Mouse (Mus musculus) ZHBTc4 (cell line): ENCODE measurements around the gene Lama2.
"Not testable (repeated sequence)": the region's sequence is repeated elsewhere in the genome, so short reads cannot be mapped to it uniquely, and the experiment has no call there.

Source experiments
- DNase-seq: peaks from one replicate; pipeline ENCODE4 v3.0.0-alpha.2; 2011; ENCODE audit warnings: low read depth, low spot score

Gene Lama2

GRCm38 (mm10) chr10:27012804-27013365 is 606.7 kb downstream of the Lama2 start:
- DNase-seq: peak; percentile 18

- no peak for DNase-seq
These were observed 612.2 kb downstream of the Lama2 start for GRCm38 (mm10) chr10:27007364-27007763.

- no peak for DNase-seq
These were observed 613.8 kb downstream of the Lama2 start for GRCm38 (mm10) chr10:27005716-27006115.

- no peak for DNase-seq
These were observed 617.9 kb downstream of the Lama2 start for GRCm38 (mm10) chr10:27001554-27002178.

DNA sequence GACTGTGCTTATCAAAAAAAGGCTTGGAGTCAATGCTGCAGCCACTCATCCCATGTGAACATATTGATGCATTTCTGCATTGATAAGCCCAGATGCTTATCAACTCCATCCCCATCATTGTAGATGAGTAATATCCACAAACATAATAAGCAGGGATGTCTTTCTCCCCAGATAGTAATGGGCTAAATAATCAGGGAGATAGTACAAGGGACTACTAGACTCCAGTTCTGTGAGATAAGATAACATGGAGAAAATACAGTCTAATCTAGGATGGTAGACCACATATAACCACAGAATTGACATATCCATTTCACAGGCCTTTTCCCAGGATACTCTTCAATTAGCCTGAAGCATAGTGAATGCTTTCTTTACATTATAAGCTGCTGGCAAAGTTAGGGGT is 622.9 kb downstream of the Lama2 start:
- no peak for DNase-seq

- DNase-seq: no peak
These were observed 623.6 kb downstream of the Lama2 start for GRCm38 (mm10) chr10:26995987-26996386.

- DNase-seq: peak; percentile 53
These were observed 624.2 kb downstream of the Lama2 start for GRCm38 (mm10) chr10:26995182-26995975.

DNA sequence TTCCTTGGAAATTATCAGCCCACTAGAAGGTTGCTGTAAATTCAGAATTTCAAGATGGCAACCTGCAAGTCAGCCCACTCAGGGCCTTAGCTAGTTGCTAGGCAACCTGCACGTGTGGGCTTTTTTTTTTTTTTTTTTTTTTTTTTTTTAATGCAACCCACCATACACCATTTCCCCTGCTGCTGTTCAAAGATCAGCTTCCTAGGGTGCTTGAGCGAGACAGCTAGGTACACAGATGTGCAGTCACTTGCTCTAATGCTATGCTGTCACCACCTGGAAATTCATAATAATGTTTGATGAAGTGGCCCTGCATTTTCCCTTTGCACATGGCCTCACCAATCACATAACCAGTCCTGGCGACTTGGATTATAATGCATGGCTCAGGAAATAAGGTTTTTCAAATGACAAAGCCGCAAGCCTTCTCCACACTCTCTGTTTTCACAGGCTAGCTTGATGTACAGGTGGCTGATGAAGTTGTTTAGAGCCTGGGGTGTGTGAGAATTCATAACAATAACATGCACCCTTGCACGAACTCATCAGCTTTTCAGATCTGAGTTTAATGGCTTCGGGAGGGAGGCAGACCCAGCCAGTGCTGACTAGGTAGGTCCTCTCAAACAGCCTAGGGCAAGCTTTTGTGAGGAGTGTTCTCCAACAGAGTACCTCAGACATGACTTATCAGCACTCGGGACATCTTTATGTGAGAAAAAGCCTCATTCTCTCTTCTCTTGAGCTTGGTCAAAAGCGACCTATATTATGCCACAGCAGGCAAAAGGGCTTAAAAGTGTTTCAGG is 625.4 kb downstream of the Lama2 start:
- no peak for DNase-seq

DNA sequence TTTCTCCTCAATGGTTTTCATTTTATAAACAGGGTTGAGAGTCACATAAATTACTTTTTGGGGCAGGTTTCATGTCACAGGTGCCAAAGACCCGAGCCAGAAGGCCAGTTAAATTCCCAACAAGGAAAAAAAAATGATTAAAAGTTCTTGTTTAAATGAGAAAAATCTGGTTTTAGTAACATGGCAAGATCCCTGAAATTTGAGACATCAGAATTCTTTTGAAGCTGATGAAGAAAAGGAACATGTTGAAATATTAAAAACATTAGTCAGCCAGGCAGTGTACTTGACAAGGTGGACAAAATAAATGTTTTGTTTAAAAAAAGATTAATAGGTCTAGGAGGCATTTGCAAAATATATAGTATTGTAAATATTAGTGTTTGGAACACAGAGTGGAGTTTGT is 634.1 kb downstream of the Lama2 start:
- DNase-seq: no peak

- DNase-seq: not testable (repeated sequence)
These were observed 635.5 kb downstream of the Lama2 start for GRCm38 (mm10) chr10:26984082-26984481.

DNA sequence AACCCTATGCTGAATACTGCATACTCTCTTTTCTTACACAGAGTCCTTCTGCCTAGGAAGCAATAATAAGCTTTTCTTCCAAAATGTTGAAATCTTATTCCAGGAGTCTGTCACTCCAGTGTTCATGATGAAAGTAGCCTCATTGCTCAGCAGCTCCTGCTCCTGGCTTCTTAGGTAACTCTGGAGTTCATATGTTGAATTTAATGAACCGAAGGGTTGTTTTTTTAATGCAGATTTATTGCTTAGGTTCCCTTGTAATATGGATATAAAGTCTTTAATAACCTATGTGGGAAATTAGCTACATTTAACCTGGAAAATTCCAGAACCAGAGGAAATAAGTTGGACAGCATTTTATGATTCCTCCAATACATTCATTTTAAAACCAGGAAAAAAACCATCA is 636.0 kb downstream of the Lama2 start:
- DNase-seq: no peak

DNA sequence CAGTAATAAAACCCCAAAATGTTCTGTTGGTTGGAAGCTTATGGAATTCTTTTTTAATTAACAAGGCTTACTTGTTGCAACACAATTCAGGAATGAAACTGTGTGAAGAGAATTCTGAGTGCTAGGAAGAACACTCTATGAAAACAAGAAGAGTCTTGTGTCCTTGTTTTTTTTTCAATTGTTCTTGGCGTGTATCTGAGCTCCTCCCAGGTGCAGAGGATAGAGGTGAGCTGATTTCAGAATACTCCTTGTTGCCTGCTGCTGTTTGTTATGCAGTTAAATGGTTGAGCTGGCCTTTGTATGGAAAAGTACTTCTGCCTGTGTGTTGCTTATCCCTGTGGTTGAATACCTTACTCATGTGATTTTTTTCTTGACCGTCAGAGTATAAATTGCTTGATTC is 636.9 kb downstream of the Lama2 start:
- no peak for DNase-seq

DNA sequence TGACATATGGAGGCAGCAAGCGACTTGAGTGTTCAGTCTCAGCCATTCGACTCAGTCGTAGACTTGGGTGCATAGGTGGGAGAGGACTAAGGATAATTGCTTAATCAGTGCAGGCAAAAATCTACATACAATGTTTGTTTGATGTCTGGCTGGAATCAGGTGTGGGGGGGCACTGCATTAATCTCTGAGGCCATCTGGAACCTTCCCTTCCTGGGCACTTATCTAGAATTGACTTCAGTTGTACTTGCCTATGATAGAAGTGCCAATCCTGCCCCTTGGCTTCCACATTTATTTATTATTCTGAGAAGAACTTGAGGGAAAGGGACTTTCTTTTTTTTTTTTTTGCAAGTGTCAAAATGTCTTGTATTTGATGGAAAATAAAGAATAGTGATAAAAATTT is 644.2 kb downstream of the Lama2 start:
- DNase-seq: no peak

- DNase-seq: no peak
These were observed 645.3 kb downstream of the Lama2 start for GRCm38 (mm10) chr10:26974224-26974623.

DNA sequence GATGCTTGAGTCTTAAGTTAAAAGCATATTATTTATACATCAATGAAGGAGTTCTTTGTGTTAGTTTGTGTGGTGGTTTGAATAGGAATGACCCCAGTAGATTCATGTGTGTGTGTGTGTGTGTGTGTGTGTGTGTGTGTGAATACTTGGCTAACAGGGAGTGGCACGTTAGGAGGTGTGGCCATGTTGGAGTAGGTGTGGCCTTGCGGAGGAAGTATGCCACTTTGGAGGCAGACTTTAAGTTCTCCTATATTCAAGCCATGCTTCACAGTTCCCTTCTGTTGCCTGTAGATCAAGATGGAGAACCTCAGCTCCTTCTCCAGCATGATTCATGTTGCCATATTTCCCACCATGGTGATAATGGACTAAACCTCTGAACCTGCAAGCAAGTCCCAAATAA is 646.0 kb downstream of the Lama2 start:
- DNase-seq: no peak

GRCm38 (mm10) chr10:26958513-26958912 is 661.0 kb downstream of the Lama2 start:
- peak; percentile 88 for DNase-seq

DNA sequence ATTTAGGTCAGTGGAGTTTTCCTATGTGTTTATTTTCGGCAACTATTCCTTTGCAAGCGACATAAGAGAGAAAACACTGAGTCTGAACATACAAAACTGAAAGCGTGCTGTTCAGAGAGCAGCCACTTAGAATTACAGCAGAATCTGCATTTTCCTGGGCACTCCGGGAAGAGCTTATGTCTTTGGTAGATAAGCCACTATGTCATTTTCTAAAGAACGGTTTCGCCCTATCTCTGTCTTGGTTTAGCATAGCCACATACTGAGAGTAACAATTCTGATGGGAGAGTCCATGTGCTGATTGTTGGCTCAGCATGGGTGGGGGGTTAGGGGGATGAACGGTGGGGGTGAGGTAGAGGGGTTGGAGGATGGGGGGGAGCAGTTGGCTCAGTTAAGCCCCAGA is 669.1 kb downstream of the Lama2 start:
- no peak for DNase-seq

GRCm38 (mm10) chr10:26949667-26950066 is 669.9 kb downstream of the Lama2 start:
- DNase-seq: peak; percentile 18

DNA sequence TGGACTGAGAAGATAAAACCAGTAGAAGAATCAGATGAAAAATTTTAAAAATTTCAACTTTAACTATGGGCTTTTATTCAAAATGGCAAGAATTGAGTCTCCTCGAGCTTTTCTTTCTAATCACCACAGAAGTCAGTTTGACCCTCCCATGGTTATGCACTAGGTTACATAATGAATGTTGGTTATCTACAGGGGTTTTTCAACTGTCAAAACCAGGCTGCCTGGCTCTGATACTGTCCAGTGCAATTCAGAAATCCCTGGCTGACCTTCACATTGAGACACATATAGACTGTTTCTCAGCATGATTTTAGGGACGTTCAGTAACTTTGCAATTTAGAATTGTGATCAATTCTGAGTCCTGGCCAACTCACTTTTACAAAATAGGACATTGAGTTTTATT is 671.2 kb downstream of the Lama2 start:
- DNase-seq: no peak

DNA sequence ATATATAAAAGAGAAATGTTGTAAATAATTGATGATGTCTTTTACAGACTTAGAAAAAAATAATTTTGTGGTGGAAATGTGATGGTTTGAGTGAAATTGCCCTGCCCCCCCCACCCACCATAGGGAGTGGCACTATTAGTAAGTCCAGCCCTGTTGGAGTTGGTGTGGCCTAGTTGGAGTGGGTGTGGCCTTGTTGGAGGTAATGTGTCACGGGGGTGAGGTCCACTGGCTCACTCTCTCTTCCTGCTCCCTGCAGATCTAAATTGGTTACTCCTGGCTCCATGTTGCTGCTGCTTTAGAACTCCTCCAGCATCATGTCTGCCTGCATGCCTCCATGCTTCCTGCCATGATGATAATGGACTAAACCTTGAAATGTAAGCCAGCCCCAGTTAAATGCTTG is 680.0 kb downstream of the Lama2 start:
- DNase-seq: no peak

- peak; percentile 48 for DNase-seq
These were observed 681.1 kb downstream of the Lama2 start for GRCm38 (mm10) chr10:26938464-26938863.

DNA sequence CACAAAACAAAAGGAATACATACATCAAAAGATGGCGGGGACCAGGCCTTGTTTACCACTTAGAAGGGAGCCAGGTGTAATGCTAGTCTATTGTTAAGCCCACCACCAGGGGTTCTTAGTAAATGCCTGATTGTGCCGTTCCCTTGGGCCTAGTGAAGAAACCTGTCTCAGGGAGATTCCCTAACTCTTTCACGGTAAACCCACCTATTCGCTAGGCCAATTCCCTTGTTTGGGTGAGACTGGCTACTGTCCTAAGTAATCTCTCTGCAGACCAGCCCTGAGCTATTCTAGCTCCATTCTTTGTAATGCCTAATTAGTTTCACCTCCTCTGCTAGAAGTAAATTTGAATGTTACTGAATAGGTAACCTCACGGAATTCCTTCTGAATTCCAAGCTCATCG is 683.5 kb downstream of the Lama2 start:
- peak; percentile 68 for DNase-seq
